Mouse (Mus musculus) liver (tissue): ENCODE results near the gene Gak.
A peak's percentile ranks its signal among the peaks of the same experiment; 100 is the strongest.

Experiments used
- DNase-seq: peaks from one replicate; pipeline ENCODE4 v3.0.0-alpha.2; 2020; ENCODE audit warnings: mixed read lengths

Gene Gak

DNA sequence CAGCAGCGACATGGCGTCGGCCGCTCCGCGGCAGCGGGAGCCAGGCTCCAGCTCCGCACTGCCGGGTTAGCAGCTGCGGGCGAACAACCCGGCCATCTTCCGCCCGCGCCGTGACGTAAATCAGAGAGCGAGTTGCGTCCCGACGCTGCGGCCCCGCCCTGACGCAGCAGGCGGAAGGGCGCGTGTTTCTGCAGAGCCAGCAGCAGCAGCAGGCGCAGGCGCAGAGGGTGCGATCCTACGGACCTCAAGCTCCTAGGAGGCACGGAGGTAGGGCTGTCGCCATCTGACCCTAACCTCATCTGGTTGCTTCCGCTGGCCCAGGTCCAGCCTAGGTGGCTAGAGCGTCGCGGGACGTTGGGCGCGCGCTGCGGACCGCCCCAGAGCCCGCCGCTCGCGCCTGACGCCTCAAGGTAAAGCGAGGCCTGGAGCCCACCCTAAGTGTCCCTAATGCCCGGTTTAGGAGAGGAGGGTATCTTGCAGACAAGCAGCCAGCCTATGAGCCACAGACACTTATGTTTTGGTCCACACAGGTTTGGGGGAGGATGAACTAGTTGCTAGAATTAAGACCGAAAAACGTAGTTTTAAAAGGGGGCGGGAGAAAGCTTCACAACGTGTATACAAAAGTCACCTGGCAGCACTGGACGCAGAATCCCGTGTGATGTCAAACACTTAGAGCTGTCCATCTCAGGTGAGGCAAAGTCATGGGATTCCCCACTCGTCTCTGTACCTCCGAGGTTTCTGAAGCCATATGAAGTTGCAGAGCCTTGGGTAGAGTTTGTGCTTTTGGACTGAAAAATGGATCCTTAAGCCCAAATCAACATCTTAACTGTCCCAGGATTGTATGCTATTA is at the start of gene Gak, which contains the start of gene Tmem175:
Gene Gak (minus strand): TSS at position 122 of the 850 bp plus-strand sequence.
Gene Tmem175 (plus strand): TSS at position 137 of the 850 bp plus-strand sequence.
- DNase-seq: peak; percentile 94

DNA sequence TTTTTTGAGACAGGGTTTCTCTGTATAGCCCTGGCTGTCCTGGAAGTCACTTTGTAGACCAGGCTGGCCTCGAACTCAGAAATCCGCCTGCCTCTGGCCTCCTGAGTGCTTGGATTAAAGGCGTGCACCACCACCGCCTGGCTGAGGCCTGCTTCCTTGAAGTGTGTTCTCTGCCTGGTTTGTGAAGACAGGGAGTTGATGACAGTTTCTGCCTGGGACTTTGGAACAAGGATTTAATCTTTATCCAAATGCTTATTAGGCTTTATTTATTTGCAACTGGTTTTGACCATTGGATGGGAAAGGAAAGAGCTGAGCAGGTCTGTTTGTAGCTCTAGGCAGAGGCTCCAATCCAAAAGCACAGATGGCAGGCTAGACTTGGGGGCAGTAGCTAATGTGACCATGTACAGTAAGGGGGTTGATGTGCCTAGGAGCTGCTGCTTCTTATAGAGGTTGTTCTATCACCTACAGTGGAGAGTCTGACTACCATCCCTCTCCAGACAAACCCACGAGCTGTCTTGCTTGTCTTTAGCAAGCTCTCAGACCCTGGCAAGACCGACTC is 48.8 kb upstream of the Gak start:
- DNase-seq: no peak

DNA sequence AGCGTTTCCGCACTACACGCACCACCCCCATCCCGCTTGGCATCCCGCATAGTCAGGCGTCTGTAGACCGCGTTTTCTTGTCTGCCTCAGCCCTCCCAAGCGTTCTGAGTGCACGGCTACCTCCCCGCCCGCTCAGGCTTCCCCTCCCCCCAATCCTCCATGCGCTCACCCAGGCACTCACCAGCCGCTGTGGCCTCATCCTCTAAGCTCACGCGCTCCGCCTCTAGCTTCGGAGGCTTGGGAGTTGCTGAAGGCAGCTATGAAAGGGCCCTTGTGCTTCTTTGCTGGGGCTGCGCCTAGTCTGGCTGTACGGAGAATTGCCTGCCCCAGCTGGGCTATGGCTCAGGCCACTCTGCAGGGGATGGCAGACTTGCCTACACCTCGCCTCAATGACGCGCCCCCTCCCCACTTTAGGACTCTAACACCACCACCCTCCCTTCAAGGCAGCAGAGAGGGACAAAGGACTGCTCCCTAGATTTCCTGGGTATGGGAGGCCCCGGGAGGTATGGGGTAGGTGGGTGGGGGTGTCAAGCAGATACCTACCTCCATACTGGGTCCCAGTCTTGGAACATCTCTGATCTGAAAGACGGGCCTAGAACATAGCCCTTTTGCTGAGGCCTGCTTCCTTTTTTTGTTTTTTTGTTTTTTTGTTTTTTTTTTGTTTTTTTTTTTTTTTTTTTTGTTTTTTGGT is 48.2 kb upstream of the Gak start:
- peak; percentile 83 for DNase-seq

DNA sequence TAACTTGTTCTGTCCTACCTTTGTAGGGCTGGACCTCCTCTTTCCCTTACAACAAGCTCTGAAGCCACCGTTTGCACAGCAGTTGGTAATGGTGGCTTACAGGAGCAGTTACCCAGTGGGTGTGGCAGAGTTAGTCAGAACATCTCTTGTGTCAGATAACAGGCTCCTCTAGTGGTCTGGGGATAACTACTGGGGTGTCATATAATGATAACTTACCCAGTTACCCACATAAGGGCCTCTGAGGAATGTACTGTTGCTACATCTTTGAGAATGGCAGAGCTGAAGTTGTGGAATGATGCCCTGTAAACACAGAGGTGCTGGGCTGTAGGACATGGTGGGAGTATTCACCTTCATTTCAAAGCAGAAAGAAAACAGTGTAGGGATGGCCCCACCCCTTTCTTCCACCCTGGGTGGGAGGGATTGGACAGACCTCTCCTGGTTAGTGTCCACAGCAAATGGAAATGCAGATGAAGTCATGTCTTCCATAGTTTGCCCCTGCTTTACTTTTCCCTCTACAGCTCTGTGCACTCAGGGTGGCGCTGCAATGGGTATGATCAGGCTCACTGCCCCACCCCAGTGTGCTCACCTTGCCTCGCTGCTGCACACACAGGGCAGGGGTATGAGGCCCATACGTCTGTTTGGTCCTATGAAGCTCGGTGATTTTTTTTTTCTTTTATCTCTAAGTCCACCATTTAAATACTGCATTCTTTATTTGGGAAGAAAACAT is 47.4 kb upstream of the Gak start:
- DNase-seq: peak; percentile 69

DNA sequence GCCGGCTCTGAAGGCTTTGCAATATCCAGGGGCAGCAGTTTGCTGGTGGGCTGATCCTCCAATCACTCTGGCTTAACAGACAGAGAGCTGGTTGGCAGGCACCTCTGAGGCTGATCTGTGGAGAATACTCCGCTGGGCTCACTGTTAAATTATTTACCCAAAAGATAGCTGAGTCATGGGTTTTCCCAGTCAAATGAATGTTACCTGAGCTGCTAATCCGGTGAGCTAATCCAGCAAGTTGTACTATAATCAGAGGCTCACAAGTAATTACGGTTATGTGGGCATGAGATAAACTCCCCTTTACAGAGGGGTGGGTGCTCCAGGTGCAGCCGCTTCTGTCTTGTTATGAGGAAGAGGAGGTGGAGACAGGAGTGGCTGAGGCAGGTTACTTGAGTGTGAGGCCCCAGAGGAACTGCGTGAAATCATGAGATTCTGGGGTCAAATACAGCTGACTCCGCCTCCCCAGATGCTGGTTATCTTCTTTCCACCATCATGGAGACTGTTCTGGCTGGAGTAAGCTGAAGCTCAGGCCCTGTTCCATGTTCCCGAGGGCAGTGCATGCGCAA is 45.8 kb upstream of the Gak start, which contains the start of gene Slc26a1:
Gene Slc26a1 (minus strand): TSS at position 319 of the 566 bp plus-strand sequence.
- DNase-seq: peak; percentile 79

DNA sequence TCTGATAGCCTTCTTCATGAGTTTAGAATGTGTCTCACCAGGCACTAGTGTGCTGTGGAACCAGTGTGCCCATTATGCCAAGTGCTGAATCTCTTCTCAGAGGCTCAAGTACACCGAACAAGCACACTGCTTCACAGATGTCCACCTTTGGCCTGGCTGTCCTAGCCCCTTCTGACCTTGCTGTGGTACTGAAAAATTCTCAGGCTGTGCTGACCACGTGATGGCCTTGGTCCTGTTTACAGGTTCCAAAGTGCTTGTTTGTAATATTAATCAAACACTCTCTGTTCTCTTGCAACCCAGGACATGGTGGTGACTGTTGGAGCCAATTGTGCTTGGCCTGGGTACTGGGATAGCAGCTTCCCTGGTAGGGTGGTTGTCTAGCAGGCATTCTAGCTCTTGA is 45.1 kb upstream of the Gak start:
- peak; percentile 44 for DNase-seq

DNA sequence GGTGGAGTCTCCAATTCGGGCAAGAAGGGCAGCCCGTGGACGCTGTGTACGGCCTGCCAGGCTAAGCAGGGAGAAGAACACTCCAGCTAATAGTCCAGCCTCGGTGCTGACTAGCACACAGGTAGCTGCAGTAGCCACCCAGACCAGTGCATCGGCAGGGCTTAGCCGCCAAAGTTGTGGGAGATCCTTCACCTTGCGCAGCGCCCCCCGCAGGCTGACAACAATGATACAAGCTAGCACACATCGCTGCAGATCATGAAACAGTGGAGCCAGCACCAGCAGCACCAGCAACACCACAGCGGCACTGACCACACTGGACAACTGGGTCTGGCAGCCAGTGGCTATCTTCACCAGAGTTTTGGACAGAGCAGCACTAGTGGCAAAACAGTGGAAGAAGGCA is 42.2 kb upstream of the Gak start:
- no peak for DNase-seq

DNA sequence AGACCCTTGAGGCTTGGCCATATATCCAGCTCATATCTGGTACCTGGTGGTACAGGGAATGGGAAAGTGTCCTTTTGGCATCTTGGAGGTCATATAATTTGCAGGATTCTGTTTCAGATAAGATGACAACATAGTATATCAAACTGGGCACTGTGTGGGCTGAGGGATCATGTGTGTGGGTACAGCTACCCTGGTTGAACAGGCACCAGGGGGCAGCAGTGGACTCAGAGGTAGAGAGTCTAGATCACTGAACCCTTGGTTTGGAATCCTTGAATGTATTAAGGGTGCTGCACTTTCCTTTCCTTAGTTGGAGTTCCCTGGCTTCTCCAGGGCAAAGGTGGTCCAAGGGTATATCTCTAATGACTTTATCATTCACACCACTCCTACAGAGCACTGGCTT is 41.2 kb upstream of the Gak start:
- peak; percentile 86 for DNase-seq

DNA sequence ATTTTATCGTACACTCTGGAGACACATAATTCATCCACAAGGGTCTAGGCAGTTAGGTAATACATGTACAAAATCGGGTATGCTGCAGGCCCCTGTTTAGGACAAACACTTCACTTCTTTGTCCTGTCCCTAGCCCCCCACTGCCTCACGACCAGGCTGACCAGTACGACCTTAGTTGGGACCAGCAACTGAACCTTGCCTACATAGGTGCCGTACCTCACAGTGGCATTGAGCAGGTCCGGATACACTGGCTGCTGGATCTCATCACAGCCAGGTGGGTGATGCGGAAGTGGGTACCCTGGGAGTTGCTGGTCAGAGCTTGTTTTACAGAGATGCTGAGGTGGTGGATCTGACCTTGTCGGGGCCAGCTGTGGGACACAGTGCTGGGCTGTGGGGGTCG is 40.4 kb upstream of the Gak start:
- no peak for DNase-seq

DNA sequence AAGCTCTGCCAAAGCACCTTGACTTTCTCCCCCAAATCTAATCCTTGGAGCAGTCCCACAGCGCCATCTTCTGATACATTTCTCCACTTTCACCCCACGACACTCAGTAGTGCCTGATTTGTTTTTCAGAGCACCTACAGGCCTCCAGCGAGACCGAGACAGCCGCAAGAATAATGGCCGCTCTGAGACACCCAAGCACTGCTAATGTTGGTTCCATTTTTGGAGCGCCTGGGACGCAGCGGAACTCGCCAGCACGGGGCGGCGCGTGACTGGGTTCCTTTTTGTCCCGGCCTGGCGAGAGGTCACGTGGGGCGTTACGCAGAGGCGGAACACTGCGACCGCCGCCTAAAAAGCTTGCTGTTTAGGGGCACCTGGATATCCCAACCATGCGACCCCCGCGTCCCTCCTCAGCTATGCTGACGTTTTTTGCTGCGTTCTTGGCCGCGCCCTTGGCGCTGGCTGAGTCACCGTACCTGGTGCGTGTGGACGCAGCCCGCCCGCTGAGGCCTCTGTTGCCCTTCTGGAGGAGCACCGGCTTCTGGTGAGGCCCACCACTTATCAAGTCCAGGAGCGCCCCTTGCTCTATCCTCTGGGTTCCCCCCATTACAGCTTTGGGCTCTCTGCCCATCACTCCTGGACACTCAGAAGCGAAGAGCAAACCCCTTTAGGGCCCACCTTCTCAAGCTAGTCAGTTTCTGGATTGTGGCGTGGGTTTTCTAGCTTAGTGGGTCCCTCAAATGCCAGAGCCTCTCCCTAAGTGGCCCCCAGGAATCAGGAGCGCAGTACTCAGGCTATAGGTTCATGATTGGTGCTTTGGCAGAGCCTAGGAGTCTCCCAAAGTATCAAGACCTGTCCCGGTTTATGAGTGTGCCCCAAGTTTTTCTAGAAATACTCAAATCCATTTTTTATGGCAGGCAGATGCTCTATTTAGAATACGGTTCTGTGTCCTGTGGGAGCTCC is 39.7 kb upstream of the Gak start, which contains the start of gene Dgkq:
Gene Dgkq (minus strand): TSS at position 696 of the 960 bp plus-strand sequence.
- peak; percentile 87 for DNase-seq

DNA sequence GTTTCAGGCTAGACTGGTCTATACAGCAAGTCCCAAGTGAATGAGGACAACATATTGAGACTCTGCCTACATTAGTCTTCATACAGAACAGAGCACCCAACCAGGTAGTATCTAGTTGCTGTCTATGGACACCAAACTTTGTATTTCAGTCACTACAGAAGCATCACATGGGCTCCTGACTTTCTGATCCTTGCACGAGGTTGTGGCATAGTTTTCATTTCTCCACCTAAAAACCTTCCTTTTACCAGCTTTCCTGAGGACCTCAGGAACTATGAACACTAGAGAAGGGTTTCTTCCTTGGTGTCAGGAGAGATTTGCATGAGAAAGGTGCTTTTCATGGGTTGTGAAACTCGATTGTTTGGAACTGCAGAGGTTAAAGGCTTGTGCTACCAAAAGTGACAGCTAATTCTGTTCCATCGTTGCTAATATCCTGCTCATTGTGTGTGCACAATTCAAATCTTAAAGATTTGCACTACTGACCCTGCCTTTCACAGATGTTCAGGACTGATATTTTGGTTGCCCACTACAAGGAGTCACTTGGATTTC is 38.9 kb upstream of the Gak start:
- no peak for DNase-seq

DNA sequence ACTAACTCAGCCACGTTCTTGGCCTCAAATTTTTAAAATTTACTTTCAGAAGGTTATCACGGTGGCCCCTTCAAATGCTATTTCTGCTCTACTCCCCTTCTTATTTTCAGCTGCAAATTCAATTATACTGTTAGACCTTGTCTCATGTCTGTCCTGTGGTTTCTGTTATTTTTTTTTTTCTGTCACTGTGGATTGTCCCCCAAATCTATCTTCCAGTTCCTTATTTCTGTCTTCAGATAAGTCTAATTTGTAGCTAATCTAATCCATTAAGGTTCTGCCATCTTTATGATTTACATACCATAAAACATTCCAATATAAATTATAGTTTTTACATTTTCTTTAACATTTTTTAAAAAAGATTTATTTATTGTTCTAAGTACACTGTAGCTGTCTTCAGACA is 37.8 kb upstream of the Gak start:
- DNase-seq: no peak

DNA sequence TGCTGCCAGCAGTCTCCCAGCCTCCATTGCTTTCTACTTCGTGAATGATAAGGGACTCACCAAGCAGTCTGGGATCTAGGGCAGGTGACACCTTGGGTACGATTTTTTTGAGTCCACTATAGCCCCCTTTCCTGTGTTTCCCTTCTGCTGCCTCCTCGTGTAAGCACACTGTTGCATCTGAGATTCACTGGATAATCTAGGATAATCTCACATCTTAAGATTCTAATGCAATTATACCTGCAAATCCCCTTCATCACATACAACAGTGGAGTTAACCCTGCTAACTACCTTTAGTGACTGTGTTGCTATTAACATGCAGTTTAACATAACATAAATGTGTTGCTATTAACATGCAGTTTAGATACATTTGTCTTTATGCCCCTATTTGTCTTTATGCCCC is 35.5 kb upstream of the Gak start:
- DNase-seq: no peak

DNA sequence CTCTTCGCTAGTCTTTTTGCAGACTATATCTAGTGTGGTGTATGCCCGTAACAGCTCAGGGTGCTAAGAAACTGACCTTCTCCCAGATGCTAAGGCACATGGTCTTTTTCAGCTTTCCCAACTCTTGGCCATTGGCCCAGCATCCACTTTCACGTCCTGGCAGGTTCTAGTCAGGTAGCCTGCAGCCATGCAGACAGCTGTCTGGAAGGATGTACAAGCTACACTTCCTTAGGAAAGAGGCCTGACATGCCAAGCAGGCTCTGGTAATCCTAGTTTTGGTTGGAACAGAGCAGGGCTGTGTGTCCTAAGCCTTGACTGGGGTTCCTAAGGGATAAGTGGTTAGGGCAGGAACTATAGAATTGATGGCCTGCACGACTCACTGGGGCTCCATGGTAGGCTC is 33.2 kb upstream of the Gak start:
- no peak for DNase-seq

DNA sequence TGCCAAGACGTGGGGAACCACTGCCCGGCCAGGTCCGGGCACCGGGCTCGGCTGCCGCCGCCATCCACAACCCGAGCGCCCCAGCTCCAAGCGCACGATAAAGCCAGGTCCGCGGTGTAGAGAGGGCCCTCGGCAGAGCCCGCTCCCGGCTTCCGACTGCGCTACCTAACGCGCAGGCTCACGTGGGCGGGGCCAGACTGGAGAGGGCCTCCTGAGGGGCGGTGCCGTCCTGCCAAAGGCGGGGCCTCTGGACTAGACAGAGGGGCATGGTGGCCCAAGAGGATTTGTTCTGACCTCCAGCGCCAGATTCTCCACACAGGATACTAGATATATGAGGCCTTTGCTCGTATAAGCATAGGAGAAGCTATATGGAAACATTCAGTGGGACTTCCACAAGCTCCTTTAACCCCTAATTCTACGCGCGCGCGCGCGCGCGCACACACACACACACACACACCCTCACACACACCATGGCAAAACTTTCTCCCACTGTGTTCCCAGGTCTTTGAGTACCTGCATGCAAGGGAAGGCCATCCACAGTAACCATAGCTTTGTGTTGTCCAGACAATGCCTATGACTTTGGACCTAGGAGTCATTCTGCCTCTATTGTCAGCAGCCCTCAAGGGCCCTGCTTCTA is 31.2 kb upstream of the Gak start:
- DNase-seq: peak; percentile 97

DNA sequence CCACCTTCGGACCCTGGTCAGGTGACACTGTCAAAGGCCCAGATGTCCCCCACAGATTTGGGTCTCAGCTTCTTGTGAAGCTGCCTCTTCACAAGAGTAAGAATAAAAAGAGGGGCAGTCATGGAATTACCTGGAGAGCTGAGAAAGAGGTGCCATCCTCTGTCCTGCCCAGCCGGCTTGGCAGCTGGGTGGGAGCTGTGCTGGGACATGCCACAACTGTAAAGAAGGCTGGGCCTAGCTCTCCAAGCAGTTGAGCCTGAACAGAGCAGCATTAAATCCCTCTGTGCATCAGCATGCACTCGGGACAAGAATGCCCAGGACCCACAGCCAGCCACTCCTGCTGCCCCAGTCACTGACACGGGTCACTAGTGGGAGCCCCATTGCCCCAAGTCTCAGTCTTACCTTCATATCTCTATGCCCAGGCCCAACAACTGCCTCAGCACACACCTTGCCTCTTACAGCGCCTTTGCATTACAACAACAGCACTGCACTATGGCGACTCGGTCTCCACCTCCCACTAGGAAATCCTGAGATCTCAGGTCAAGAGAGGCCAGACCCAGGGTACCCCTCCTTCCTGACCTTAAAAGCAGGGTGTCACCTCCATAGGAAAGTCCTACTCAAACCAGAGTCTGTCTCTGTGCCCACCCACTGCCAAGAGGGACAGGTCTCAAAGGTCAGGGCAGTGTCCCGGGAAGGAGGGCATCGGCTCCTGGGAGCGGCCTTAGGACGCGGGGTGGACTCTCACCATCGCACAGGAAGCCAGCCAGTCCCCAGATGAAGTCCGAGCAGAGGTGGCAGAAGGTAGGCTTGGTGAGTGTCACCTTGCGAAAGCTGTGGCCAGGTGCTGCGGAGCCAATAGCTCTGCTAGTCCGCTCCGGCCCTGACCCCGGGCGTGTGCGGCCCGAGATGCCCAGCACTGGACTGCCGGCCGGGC is 30.4 kb upstream of the Gak start, which contains the start of gene Idua:
Gene Idua (plus strand): TSS at position 634 of the 934 bp plus-strand sequence.
- peak; percentile 29 for DNase-seq

DNA sequence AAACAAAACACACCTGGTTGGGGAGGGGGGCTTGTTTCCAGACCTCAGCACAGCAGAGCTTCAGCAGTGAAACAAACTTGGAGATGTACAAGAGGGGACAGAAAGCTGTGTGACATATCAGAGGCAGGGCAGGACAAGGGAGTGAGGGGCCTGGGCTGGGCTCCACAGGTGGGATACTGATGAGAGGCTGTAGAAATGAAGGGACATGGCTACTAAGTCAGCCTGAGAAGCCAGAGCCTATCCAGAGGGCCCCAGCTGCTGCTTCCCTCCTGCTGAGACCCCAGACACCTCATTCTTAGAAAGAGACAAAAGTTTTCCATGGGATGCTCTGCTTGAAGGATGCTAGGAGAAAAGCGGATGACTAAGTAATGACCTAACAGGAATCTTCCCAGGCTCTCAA is 29.1 kb upstream of the Gak start:
- DNase-seq: peak; percentile 1

DNA sequence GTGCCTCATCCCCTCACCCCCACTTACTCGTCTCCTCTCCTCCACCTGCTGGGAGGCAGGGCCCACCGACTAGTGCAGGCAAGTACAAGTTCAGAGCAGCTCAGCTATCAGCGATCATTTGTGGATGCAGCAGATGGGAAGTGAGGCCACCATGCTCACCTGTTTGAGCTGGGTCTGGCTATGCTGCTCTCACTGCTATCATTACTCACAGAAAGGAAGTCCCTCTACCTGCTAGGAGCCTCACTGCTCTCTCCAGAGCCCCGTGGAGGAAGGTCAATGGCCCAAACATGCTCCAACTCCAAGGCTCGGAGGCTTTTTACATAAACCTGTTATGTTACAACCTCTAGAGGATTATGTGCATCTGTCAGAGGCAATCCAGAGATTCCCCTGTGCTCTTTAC is 27.9 kb upstream of the Gak start:
- DNase-seq: no peak
